Mouse (Mus musculus): ENCODE results near the gene Capn7. TPM values are rescaled to one million over a fixed set of nuclear protein-coding genes. Genes with fewer than 3 reads are reported as not detected.

The Capn7 gene
- total RNA-seq, 2 experiments from 2014 or later, result 27.8 to 28.3 TPM

GRCm38 (mm10) chr14:31407911-31408604, 71.6 kb downstream of the Capn7 start:
- intact Hi-C loops (cut with DNase I), result no loop called here
- DNase-seq, result no peak

DNA sequence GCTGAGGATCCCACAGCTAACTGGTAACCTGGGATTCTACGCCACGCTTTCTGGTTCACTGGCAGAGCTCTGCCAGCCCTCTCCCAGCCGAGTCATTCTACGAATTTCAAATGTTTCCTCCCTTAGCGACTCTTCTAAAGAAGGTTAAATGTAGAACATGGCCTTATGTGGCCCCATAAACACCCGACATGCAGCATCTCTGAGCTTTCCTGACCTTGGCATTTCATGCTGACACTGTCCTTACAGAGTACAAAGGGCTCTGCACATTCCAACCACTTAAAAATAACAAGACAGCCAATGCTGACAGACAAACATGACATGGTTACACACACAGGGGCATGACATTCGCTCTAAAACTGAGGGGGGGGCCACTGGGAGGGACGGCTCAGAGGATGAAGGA, 72.2 kb downstream of the Capn7 start:
- DNase-seq, result no peak
- intact Hi-C loops (cut with DNase I), result no loop called here

DNA sequence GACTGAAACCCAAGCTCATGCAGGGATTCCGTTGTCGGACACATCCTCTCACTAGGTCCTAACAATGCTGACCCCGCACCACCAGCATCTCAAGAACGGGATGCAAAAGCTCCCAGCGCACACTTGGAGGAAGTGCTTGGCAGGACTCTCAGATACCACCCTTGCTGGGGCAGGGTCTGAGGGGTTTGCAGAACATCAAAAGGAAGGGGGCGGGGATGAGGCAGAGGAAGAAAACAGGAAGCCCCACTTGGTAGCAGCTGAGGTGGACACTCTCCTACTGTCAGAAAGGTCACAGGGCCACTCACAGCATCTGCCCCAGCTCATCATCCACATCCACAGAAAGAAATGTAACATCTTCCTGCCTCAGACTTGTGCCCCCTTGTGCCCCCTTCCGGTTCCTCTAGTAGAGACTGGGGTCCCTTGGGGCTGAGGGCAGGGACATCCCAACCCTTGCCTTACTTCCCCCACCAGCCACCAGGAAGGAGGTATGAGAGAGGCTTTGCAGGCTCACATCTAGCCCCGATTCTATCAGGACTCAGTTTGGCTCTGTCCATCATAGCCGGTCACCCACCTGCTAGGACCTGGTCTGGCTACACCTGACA, 73.8 kb downstream of the Capn7 start:
- intact Hi-C loops (cut with DNase I), result no loop called here
- DNase-seq, result no peak

DNA sequence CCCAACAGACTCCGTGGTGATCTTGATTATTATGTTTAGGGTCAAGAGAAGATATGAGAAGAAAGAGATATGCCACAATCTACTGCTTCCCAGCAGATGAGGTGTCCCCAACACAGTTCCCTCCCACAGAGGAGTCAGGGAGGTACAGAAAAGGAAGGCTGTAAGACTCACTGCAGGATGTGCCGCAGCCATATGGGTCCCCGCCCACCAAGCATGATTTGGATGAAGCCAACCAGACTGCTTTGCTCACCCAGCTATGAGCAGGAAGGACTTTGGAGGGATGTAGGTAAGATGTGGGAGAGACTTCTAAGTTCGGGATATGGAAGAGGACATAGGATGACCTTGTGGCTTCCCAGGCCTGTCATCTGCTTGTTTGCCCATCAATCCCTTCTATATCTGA, 74.3 kb downstream of the Capn7 start:
- intact Hi-C loops (cut with DNase I), result no loop called here
- no peak for DNase-seq

- intact Hi-C loops (cut with DNase I), result no loop called here
- DNase-seq, result peak; percentile 55 to 71
Measured at GRCm38 (mm10) chr14:31412651-31413056, 76.2 kb downstream of the Capn7 start.

DNA sequence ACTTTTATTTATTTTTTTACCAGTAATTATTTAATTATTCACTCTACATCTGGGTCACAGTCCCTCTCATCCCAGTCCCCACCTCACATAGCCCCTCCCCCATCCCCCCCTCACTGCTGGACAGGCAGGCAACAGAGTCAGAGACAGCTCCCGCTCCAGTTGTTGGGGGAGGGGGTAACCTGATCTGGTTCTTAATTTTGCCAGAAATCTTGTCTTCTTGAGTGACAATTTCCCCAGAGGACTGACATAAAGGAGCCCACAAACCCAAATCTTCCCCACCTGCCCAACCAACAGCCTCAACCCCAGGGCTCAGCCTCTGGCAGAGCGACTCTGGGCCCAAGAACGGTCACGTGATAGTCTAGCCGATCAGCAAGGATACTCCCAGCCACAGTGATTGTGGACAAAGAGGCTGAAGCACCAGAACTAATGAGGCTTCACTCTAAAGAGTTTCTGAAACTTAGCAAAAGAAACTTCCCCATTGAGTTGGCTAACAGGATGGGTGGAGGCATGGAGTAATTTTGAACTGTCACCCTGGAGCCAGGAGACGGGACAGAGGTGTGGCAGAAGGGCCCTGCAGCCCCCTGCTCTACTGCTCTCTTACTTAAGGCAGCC, 77.1 kb downstream of the Capn7 start:
- DNase-seq, result no peak
- intact Hi-C loops (cut with DNase I), result loop anchor here (2.0 kb wide), 1 partner anchor 21 kb away; no protein-coding TSS in a partner anchor

DNA sequence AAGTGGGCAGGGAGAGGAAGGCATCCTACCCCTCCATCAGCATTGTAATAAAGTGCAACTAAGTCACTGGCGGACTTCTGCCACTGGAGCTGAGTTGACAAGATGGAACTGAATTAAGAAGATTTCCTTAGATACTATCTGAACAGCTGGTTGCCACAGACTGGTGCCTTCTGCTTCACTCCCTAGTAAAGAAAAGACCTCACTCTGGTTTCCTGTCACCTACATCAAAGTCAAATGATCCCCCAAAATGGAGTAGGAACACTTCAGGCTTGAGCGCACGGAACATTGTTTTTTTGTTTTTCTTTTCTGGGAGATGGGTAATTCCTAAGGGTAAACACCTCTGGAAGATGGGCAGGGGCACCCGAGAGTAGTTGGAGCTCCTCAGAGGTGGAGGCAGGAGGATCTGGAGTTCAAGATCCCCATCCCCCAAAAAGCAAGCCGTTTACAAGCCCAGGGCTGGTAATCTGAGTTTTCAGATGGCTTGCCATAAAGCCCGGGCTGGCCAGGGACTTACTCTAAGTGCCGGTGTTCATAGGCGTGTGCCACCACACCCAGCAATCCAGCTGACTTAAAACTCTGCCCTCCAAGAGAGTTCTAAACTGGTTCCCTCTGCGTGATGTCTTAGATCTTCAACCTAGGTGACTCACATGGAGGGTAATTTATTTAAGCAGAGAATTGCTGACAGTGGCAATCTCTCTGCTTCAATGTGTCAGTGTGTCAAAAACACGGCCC, 78.0 kb downstream of the Capn7 start:
- intact Hi-C loops (cut with DNase I), result loop anchor here (2.0 kb wide), 1 partner anchor 20 kb away; no protein-coding TSS in a partner anchor
- DNase-seq, result no peak

DNA sequence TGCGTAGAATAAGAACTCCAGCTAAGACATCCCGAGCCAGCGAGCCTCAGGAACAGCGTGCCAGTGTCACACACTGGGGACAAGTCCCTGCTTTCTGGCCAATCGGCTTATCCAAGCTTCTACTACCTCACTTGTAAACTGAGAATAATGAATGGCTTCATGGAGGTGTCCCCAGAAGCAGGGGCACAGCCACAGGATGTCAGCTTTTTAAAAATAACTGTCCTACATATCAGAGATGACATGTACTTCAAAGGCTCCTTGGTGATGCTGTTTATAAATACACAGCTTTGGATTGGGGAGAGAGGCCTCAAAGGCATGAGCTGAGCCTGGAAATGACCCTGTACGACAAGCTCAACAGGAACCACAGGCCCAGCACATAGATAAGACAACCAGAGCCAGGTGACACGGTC, 78.5 kb downstream of the Capn7 start:
- intact Hi-C loops (cut with DNase I), result loop anchor here (2.0 kb wide), 1 partner anchor 20 kb away; no protein-coding TSS in a partner anchor
- DNase-seq, result no peak

DNA sequence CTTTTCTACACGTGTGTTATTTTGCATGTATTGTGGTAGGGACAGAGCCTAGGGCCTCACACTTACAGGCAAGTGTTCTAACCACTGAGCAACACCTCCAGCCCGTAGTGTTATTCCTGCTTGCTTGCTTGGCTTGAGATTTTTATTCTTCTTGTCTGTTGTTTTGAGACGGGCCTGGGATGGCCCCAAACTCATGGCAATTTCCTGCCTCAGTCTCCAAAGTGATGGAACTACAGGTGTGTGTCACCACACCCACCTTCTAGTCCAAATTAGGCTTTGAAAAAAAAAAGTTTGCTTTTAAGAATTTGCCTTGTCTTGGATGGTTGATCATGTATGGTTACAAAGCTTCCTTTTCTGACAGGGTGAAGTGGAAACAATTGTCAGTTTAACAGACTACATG, 80.0 kb downstream of the Capn7 start:
- intact Hi-C loops (cut with DNase I), result no loop called here
- no peak for DNase-seq

DNA sequence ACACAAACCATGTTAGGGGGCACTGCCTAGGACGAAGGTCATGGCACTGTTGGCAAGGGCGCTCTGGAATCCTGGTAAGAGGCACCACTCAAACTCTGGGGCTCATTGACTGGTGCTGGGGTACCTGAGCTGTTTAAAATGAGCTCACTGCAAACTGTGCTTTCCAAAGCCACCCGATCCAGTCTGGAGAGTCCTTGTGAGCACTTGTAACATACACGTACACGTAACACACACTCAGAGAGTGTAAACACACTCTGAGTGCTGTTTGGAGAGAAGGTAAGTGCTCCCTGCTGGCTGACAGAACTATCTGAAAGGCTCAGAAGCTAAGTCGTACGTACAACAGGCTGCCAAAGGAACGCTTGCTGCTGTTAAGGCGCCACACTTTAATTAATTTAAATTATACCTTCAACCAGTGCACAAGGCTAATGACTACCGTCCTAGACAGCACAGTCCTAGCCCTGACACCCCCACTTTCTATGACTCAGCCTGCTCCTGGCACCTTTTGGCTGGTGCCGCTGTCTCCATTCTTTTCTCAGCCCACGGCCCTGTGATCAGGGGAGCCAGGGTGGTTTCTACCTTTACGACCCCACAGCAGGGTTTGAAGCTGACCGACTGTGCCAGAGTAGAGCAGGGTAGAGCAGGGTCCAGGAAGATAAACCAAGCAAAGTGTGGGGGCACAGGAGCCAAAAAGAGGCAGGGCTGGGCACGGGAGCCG, 80.6 kb downstream of the Capn7 start:
- DNase-seq, result no peak
- intact Hi-C loops (cut with DNase I), result no loop called here

GRCm38 (mm10) chr14:31419279-31419678, 82.8 kb downstream of the Capn7 start:
- DNase-seq, result no peak
- intact Hi-C loops (cut with DNase I), result no loop called here

DNA sequence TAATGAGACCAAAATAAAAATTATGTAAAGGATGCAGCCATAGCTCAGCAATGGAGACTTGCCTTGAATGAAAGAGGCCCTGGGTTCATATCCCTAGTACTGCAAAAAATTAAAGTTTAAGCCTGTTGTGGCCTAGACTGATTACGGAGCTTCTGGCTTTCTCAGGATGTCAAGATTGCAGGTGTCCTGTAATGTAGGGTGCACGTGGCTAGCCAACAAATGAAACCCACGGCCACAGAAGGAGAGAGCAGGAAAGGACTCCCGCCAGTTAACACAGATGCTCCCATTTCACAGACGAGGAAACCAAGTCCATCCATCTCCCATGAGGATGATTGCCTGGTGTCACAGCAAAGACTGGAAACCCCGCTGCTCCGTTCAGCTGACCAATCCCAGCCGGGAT, 83.7 kb downstream of the Capn7 start:
- intact Hi-C loops (cut with DNase I), result no loop called here
- DNase-seq, result no peak

GRCm38 (mm10) chr14:31420562-31420961, 84.1 kb downstream of the Capn7 start:
- no peak for DNase-seq
- intact Hi-C loops (cut with DNase I), result no loop called here

GRCm38 (mm10) chr14:31420985-31421384, 84.5 kb downstream of the Capn7 start:
- DNase-seq, result no peak
- intact Hi-C loops (cut with DNase I), result no loop called here

Other genes with a start within 250 kb of the Capn7 start
- gene Smim4, start 207.7 kb upstream of the Capn7 start, total RNA-seq (2021), result 10 to 100 TPM; 29.3 to 40.5 TPM
- gene Nt5dc2, start 205.6 kb upstream of the Capn7 start, total RNA-seq (2021), result 1 to 10 TPM; 2.2 to 2.4 TPM
- 10 to 100 TPM; 15.6 to 17.7 TPM for gene Stab1, start 168.0 kb upstream of the Capn7 start, total RNA-seq (2021)
- gene Tnnc1, start 128.3 kb upstream of the Capn7 start, total RNA-seq (2021), result 100 to 1,000 TPM; 121 to 774 TPM
- 10 to 100 TPM; 54.4 to 63.2 TPM for gene Nisch, start 119.7 kb upstream of the Capn7 start, total RNA-seq (2021)
- 1 to 10 TPM; 6.0 to 8.1 TPM for gene Sema3g, start 118.8 kb upstream of the Capn7 start, total RNA-seq (2021)
- 1 to 10 TPM; 6.8 to 8.6 TPM for gene Phf7, start 85.3 kb upstream of the Capn7 start, total RNA-seq (2021)
- gene Bap1, start 85.2 kb upstream of the Capn7 start, total RNA-seq (2021), result 10 to 100 TPM; 41.5 to 43.2 TPM
- gene Dnah1, start 12.7 kb upstream of the Capn7 start, total RNA-seq (2021), result under 1 TPM; 0.10 to 0.17 TPM
- gene Sh3bp5, start 99.4 kb downstream of the Capn7 start, total RNA-seq (2021), result 10 to 100 TPM; 34.5 to 44.4 TPM
- 10 to 100 TPM; 10.5 to 11.7 TPM for gene Eaf1, start 157.8 kb downstream of the Capn7 start, total RNA-seq (2021)
- 1 to 10 TPM; 6.3 to 7.1 TPM for gene Mettl6, start 158.4 kb downstream of the Capn7 start, total RNA-seq (2021)